Mouse (Mus musculus) mouse embryonic stem cell (cell line): ENCODE measurements at regions not wholly inside any gene's neighbourhood (a gene's known extent, or its start where the extent isn't known, plus 50 kb on each side); places are given as distances from the start of the nearest gene placed in this dataset.
"Not testable (repeated sequence)": the region's sequence is repeated elsewhere in the genome, so short reads cannot be mapped to it uniquely, and the experiment has no call there.

Experiments used
- in situ Hi-C, 2 experiments: fragments of 300-500 bp; cut with MboI; formaldehyde crosslinking; loops; 1 replicate in 1 of 2; 3 replicates in 1 of 2; pipeline ENCODE4 v1.14.3; 2019 to 2020; ENCODE audit warnings: low sequenced_read_pairs in 2 of 2, low pct_unique_long_range_greater_than_20kb in 1 of 2, mixed read lengths in 1 of 2; ENCODE audit not compliant: unreplicated experiment in 1 of 2

DNA sequence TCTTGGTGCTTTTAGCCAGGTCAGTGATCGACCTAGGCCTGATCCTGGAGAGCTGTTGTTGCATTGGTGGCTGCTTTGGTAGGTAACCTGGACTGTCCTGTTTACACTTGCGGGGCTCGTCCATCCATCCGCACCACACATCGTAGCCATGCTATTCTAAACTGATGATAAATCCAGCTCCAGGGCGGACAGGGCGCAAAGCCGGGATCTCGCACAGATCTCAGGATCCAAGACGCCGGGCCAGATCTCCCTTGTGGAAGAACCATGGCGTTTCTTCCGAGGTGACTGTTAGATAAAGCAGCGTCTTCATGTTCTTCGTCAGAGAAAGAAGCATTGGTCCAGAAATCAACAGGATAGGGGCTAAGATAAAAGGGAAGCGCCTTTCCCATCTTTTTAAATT, 115.6 kb downstream of the Sec16b start:
- in situ Hi-C loops: not testable (repeated sequence)

DNA sequence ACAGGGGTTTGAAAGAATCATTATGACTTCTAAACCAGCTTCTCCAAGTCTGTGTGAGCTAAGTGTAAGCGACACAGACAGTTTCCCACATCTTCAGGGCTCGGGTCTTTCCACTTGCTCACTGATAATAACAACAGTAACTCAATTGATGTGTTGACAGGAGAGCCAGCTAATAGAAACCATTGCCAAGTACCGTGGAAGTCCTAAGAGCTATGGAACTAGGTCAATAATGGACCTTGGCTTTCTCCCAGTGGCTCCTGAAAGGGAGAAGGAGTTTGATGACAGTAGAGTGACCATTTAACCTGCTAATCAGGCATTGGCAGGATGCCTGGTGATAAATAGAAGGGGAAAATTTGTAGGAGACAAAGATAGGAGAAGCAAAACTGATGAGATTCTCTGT, 126.1 kb downstream of the Sec16b start:
- in situ Hi-C loops: no loop called here

DNA sequence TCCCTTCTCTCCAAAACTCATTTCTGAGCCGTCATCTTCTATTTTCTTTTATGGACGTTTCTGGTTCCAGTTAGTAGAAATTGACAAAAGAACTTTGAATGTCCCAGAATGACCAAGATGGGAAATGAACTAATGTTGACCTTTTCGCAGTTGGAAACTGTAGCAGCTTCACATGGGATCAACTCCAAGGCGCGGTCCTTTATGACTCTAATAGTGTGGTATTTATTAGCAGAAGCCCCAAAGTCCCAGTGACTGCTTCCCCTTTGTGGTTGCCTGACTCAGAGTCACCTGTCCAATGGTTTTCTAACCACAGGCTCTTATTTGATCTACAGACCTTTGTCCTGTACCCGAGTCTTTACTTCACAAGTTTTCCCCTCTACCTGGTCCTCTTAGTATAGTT, 126.9 kb downstream of the Sec16b start:
- in situ Hi-C loops: no loop called here

DNA sequence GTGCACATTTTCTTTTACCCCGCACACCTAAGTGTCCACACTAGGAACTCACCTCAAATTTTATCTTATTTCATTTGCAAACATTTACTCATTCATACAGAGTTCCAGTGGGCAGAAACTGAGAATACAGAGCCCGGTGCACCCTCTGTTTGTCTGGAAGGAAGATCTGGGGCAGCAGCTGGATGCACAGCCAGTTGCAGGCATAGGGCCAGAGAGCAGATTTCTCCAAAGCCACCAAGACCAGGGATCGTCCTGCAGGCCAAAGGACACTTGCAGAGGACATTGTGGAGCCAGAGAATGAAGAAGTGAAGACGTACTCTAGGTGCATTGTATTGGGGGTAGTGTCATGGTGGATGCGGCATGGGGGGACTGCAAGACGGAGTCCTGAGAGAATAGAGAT, 129.2 kb downstream of the Sec16b start:
- in situ Hi-C loops: no loop called here

DNA sequence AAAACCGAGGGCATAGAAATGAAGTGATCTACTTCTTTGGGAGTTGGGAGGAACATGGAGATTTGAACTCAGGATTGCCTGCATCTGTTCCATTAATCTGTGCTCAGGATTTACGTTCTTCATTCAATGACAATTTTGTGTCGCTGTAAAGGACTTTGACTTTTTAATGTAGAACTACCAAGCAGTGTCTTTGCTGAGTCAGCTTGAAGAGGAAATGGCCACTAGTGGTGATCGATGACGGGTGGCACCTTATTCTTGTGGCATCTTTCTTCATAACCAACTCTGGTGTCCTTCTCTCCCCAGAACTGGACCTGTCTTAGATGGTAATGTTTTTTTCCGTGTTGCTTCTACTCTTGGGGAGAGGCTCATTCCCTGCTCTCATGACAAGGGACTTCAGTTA, 137.0 kb downstream of the Sec16b start:
- in situ Hi-C loops: no loop called here

DNA sequence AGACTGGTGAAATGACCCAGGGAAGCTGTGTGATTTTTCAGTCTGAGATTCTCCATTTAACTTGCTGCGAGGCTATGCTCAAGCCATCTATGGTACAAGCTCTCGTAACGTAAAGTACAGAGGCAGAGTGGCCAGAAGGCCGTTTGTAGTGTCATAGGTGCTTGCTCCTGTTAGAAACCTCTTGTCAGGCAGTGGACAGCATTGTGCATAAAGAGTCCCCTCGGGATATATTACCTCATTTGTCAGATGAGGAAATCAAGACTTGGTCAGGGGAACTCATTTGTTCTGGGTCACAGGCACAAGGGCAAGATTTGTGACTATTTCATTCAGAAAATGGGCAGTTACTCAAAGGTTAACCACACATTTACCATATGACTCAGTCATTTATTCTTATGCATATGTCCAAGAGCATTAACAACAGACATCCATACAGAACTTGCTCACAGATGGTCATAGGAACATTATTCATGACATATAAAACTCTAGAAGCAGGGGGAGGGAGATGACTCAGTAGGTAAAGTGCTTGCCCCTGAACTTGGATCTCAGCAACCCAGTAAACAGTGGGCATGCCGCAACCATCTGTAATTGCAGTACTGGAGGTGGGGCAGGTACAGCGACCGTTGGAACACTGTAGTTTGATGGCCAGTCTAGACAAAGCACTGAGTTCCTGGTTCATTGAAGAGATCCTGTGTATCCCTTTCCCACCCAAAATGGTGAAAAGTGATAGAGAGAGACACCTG, 139.3 kb downstream of the Sec16b start:
- in situ Hi-C loops: no loop called here

DNA sequence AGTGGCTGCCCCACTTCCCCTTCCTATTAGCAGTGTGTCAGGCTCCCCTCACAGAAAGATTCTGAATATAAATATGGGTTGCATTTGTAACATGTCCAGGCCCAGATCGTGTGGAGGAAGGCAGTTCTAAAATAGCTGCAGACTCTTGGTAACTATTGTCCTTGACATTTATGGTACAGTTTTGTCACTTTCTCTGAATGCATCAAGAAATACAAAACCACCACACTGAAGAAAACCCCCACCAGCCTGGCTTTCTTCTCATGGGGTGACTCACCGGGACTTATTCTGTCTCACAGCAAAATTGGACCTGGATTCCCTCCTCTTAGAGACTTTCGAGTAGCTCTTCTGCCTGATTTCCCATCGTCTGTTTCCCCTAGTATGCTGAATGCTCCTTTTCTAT, 148.9 kb downstream of the Sec16b start:
- in situ Hi-C loops: no loop called here

DNA sequence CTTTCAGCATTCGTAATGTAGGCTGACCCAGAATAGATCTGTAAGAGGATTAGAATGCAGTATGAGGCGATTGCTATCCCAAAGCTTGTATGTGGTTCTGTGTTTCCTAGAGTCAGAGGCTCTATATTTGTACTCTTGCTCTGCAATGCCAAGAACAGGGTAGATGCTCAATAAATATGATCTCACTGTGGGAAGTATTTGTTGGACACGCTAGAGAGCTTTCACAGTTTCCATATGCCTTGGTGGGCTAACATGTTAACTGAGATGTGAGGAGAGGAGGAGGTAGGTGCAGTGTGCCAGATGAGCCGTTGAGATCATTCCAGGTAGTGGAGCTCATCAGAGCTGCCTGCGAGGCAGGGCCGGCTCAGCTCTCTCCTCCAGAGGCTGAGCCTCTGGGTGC, 163.1 kb downstream of the Sec16b start:
- in situ Hi-C loops: no loop called here

DNA sequence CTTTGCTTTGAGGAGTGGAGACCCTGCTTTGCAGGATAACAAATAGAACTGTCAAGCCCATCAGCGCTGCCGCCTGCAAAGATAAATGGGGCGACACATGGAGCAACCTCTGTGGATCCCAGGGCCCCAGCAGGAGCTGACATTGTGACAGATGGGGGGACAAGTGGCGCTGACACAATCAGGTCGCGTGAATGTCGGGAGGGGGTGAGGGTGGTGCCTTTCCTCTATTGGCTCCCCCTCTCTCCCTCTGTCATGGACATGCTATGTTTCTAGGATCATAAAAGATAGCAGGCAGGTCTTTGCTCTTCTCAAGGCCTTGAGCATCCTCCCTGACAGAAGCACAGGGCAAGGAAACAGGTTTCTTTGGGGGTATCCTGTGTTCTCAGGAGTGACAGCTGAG, 177.8 kb downstream of the Sec16b start:
- in situ Hi-C loops: no loop called here

DNA sequence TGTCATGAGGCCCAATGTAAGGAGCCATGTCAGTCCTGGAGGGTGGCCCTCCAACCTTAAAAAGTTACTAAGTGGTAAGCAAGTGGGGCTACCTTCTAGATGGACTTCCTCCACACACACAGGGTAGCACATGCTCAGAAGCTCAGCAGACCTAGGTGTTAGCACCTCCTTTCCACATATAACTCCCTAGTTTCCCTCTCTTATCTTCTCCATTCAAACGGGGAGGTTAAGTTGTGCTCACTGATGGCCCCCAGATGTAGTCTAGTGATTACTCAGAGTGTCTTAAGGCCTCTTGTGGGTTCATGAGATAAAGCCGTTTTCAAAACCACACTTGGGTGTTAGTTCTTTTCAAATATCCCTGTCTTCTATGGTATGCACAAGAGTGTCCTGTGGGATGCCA, 188.7 kb downstream of the Sec16b start:
- in situ Hi-C loops: no loop called here

DNA sequence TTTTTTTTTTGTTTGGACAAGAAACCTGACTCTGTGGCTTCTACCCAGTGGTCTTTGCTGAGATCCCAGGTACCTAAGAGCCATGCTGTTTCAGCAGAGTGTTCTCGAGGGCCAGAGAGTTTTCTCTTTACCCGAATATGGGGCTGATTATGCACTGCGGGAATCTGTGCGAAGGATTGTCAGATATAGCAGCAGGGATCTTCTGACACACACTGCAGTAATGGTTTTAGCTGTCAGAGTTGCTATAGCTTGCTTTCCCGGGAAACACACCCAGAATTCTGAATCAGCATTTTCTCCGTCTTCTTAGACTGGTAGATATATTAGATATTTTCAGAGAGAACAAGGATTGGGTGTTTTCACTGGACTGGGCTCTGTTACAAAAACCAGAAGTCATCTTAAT, 197.1 kb downstream of the Sec16b start:
- in situ Hi-C loops: no loop called here

DNA sequence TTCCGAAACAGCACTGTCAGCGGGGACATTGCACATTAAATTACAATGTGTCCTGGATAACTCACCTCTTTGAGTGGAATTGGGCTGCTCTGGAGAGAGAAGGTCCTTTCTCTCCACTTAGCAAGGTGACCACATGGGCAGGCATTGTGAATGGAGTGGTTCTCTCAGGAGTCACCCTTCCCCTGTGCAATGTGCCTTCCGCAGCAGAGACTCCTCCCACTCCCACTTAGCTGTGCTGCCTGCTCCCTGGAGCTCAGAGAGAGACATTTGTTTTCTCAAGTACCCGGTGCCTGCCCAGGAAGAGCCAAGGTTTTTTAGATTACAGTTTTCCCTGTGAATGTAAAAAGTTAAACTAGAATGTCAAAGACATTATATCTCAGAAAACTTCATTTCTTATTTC, 198.8 kb downstream of the Sec16b start:
- in situ Hi-C loops: no loop called here

DNA sequence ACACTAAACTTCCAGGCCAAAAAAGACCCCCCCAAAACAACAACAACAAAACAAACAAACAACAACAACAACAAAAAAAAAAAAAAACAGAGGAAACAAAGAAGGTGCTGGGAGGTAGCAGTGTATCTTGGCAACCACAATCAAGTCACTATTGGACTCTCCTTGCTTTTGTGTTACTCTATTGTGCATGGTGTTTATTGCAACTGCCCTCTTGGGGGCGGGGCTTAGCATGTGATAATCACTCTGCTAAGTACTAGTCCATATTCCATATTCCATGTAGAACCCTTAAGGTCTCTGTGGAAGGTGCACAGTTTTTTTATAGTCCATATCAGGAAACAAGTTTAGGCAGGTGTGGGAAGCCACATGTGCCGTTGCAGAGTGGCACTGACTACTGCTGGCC, 200.7 kb downstream of the Sec16b start:
- in situ Hi-C loops: no loop called here

DNA sequence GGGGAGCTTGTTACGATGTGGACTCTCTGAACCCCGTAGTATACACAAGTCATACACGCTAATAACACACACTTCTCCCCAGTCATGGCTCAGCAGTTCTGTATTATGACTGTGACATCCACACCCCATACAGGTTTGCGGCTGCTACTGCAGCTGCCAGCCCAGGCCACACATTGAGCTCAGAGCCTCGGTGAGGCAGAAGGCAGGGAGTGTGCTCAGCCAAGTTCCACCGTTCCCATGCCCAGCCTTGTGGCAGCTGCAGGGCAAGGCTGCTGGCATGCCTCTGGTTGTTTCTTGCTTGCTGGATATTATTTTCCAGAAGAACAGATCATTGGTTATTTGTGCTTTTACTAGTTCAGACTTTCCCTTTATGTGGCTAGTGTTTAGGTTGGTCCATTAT, 202.6 kb downstream of the Sec16b start:
- in situ Hi-C loops: no loop called here

DNA sequence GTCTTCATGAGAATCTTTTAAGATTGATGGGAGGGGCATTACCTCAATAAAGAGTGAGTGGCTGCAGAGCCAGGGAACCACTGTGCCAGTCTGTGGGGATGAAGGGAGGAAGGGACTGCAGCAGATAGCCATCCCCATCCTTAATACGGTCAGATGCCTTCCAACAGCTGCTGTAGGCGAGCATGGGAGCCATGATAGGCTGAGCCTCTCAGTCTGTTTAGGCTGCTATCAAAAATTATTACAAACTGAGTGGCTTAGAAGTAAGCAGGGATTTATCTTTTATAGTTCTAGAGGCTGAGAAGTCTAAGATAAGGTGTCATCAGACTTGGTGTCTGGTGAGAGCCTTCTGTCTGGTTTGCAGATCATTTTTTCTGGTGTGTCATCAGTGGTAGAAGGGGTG, 204.3 kb downstream of the Sec16b start:
- in situ Hi-C loops: no loop called here

DNA sequence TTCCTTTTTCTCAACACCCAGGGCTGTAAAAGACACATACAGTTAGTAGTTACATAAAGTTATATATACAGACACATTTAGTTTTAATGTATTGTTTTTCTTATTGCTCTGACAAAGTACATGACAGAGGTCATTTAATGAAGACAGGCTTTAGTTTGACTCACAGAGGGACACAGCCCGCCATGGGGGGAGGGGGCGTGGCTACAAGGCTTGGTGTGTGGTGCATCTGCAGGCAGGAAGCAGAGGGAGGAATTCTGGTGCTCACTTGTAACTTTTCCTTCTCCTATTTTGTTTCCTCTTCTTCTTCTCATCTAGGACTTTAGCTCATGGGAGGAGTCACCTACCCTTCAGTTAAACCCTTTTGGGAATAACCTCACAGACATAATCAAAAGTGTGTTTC, 206.0 kb downstream of the Sec16b start:
- in situ Hi-C loops: no loop called here

DNA sequence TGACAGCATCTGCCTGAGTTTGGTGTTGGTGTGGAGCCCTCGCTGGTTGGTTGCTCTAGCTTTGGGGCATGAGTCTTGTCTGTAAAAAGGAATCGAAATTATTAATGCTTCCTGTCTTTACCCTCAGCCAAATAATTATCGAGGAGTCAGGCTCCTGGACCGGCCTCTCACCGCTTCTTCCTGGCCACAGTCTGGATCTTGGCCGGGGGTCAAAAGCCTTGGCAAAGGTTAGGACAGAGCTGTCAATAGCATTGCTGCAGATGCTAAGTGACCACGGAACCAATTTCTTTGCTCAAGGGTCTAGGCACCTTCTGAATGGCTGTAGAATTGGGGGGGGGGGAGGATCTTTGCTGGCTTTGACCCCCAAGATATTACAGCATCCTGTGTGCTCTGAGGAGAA, 207.3 kb downstream of the Sec16b start:
- in situ Hi-C loops: no loop called here

DNA sequence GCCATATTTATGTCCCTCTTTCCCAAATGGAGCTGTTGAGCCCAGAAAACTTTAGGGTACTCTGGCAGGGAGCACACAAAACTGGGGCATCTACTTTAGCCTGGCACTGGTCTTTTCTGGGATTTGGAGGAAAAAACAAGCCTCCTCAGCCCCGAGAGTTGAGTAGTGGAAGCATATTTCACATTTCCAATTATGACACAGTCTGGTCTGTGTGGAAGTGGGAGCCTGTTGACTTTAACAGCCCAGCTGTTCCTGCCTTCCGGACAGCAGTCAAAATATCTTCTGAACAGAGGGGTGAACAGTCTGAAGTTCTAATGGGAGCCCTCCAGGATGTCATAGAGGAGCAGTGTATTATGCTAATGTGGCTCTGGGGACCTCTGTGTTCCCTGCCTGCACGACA, 209.1 kb downstream of the Sec16b start:
- in situ Hi-C loops: no loop called here

DNA sequence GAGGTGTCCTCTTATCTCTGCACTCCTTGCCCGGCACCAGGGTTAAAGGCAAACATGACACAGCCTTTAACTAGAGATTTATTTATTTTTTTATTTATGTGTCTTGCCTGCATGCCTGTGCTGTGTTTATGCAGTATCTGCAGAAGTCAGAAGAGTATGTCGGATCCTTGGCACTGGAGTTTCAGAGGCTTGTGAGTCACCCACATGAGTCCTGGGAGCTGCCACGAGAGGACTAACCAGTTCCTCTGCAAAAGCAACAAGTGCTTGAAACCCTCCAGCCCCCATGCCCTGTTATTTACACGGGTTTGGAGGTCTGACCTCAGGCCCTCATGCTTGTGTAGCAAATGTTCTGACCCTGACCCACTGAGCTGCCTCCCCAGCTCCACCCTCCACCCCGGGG, 210.6 kb downstream of the Sec16b start:
- in situ Hi-C loops: no loop called here

DNA sequence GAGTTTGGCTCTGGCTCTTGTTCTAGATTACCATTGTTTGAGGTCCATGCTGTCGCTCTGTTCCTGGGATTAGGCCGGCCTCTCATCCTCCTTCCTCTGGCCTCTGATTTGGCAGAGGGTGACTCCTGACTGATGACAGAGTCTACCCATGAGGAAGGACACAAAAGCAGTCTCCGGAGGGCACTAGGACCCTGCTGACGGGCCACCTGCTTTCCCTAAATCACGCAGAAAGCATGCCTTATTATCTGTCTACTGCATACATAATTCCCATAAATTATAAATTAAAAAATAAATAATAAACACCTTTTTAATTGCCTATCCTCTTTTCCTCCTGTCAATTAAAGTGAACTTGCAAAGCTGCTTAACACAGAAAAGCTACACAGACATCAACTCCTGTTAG, 215.4 kb downstream of the Sec16b start:
- in situ Hi-C loops: no loop called here

DNA sequence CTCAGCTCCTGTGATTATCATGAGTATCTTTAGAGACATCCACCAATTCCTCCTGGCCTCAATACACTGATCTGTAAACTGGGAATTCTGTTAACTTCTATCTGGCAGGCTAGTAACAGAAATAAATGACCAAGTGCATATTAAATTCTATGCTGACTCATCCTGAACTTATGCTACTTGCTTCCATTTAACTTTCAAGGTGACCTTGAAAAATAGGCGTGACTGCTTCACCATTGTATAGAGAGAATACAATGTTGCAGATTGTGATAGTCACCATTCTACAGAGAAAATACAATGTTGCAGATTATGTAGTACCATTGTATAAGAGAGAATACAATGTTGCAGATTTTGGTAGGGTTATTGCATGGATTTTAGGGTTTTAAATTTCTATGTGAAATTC, 224.6 kb downstream of the Sec16b start:
- in situ Hi-C loops: no loop called here
